In genomic region chr17:14380526-14380925, GRCm38 (mm10) we compare ENCODE assay signal across 17 mouse cellular contexts.
DNase-seq lines count a peak whose midpoint lies in the region; TF ChIP-seq lines count a peak whose summit lies in the region.
"Had no signal": no experiment of that assay in that cellular context is flagged by ENCODE, and none has a peak within 500 bp of the region (broad histone marks: within the 10 kb centered on the region; RNA-seq: fewer than 3 reads in every experiment).

No protein-coding gene starts in this region.

- H3K4me3 ChIP-seq in gastrocnemius, adult 2 months: no peak overlapping the region

- TF ChIP-seq CTCF in gastrocnemius, adult 2 months (IDR thresholded peaks at IDR 0.05): no peak

- peak overlapping the region; percentile 72 for H3K27ac ChIP-seq in gastrocnemius, adult 2 months

- intact Hi-C loops in gastrocnemius, adult 2 months (cut with DNase I): no loop called here
- intact Hi-C loops in gastrocnemius, postnatal 14 days (cut with DNase I; ENCODE audit: low total_unique reads): no loop called here

- peak; percentile 53 for DNase-seq in gastrocnemius, adult 18-20 months (ENCODE audit: low spot score)
- DNase-seq in gastrocnemius, postnatal 10 days: no peak
- DNase-seq in gastrocnemius, adult 2 months: peak; percentile 59
- no peak for DNase-seq in gastrocnemius, postnatal 14 days
- DNase-seq in gastrocnemius, postnatal 25 days: peak; percentile 26
- DNase-seq in gastrocnemius, adult 8-10 months (ENCODE audit: low spot score in 2 of 2): no peak
- DNase-seq in skeletal muscle tissue, adult 2 months (ENCODE audit: low read depth, low spot score): peak; percentile 70
- DNase-seq in cerebellum, adult 18-20 months: no peak
- DNase-seq: adrenal gland, adult 2 months; adrenal gland, adult 8-10 months; adrenal gland, postnatal 10 days; adrenal gland, postnatal 14 days; adrenal gland, postnatal 25 days; adrenal gland, postnatal 36 days; B cell, adult 2 months; cerebellum, adult 11 months; cerebellum, adult 11-12 months had no signal

Comparison
In these comparisons a context has a peak if more than half of its experiments do, and no peak if none do; other contexts are left out.
1. DNase-seq: peak in gastrocnemius, adult 18-20 months (single experiment), gastrocnemius, adult 2 months (single experiment), gastrocnemius, postnatal 25 days (single experiment) and skeletal muscle tissue, adult 2 months (single experiment); none in gastrocnemius, postnatal 10 days (single experiment), gastrocnemius, postnatal 14 days (single experiment), gastrocnemius, adult 8-10 months (0 of 2) and cerebellum, adult 18-20 months (0 of 2).